Comparison of ENCODE assay signal across 8 mouse cellular contexts in the genomic region with DNA sequence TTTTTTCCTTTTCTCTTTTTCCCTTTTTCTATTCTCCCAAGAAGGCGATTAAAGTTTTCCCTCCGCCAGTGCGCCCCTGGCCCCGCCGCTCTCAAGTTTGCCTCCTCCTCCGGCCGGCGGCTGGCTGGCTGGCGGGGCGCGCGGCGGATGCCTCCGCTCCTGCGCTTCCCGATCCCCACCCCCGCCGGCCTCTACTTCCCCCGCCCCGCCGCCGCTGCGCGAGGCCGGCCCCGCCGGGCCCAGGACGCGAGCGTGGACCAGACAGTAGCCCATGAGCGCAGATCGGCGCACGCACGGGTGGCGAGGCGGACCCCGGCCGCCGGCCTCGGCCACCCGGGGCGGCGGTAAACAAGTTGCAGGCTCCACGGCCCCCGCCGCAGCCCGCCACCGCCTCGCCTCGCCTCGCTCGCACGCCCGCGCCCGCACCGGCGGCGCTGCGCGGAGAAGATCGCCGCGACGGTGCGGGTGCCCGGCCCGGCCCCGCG. TPM values are rescaled to one million over a fixed set of nuclear protein-coding genes. Genes with fewer than 3 reads are reported as not detected.
DNase-seq lines count a peak whose midpoint lies in the region; ATAC-seq and TF ChIP-seq lines count a peak whose summit lies in the region.

No protein-coding gene starts in this region.

- H3K4me3 ChIP-seq in embryonic facial prominence, embryonic 14.5 days (ENCODE audit: low read depth, low read length), result peak overlapping the region; percentile 88
- peak overlapping the region; percentile 97 for H3K4me3 ChIP-seq in heart, embryonic 12.5 days
- peak overlapping the region; percentile 97 for H3K4me3 ChIP-seq in kidney, postnatal 0 days (replicated peaks; ENCODE audit: low read depth, low read length)
- peak overlapping the region; percentile 73 for H3K4me3 ChIP-seq in liver, embryonic 16.5 days (ENCODE audit: low read depth, low read length)
- peak overlapping the region; percentile 85 for H3K4me3 ChIP-seq in neural tube, embryonic 14.5 days (ENCODE audit: low read depth, low read length)

- peak; percentile 78 for DNase-seq in 3134 (ENCODE audit: extremely low read depth, insufficient read length, low spot score)
- peak; percentile 83 for DNase-seq in adrenal gland, postnatal 25 days
- peak; percentile 75 for DNase-seq in embryonic facial prominence, embryonic 14.5 days (ENCODE audit: low spot score)
- peak; percentile 76 for DNase-seq in kidney, postnatal 0 days (ENCODE audit: low spot score)
- peak; percentile 46 to 55 for DNase-seq in thymus, adult 18-20 months

- no peaks in the 10 kb centered on the region for H3K9me3 ChIP-seq in embryonic facial prominence, embryonic 14.5 days (ENCODE audit: control insufficient read depth, low read length)
- H3K9me3 ChIP-seq in heart, embryonic 12.5 days (replicated peaks), result no peaks in the 10 kb centered on the region
- H3K9me3 ChIP-seq in kidney, postnatal 0 days (replicated peaks; ENCODE audit: low read length), result no peaks in the 10 kb centered on the region
- H3K9me3 ChIP-seq in liver, embryonic 16.5 days (replicated peaks; ENCODE audit: control insufficient read depth, low read length), result no peaks in the 10 kb centered on the region
- no peaks in the 10 kb centered on the region for H3K9me3 ChIP-seq in neural tube, embryonic 14.5 days (ENCODE audit: control insufficient read depth, low read length)

- H3K4me1 ChIP-seq in embryonic facial prominence, embryonic 14.5 days (ENCODE audit: control insufficient read depth, insufficient read depth, low read length), result peaks cover 9% of the 10 kb centered on the region; the same call in 1 of the 2 replicates
- H3K4me1 ChIP-seq in heart, embryonic 12.5 days (replicated peaks), result peaks cover 15% of the 10 kb centered on the region
- no peaks in the 10 kb centered on the region for H3K4me1 ChIP-seq in kidney, postnatal 0 days (replicated peaks; ENCODE audit: insufficient read depth, low read length)
- peaks cover 2% of the 10 kb centered on the region; the same call in 1 of the 2 replicates for H3K4me1 ChIP-seq in liver, embryonic 16.5 days (ENCODE audit: control insufficient read depth, low read depth, low read length)
- peaks cover 5% of the 10 kb centered on the region; the same call in 1 of the 2 replicates for H3K4me1 ChIP-seq in neural tube, embryonic 14.5 days (ENCODE audit: control insufficient read depth, insufficient read depth, low read length)

- no peak for TF ChIP-seq CTCF in kidney, postnatal 0 days (IDR thresholded peaks at IDR 0.05; ENCODE audit: low read depth)

- H3K4me2 ChIP-seq in embryonic facial prominence, embryonic 14.5 days (ENCODE audit: low read depth, low read length), result peak overlapping the region; percentile 67
- H3K4me2 ChIP-seq in heart, embryonic 12.5 days, result peak overlapping the region; percentile 84
- peak overlapping the region; percentile 92 for H3K4me2 ChIP-seq in kidney, postnatal 0 days (ENCODE audit: low read length)
- H3K4me2 ChIP-seq in liver, embryonic 16.5 days (ENCODE audit: low read depth, low read length), result peak overlapping the region; percentile 74
- peak overlapping the region; percentile 98 for H3K4me2 ChIP-seq in neural tube, embryonic 14.5 days (ENCODE audit: low read depth, low read length)

- H3K36me3 ChIP-seq in embryonic facial prominence, embryonic 14.5 days (ENCODE audit: control insufficient read depth, insufficient read depth, low read length), result 0 out of 2 replicates have a peak, but pooled peaks cover under 1% of the 10 kb centered on the region
- no peaks in the 10 kb centered on the region for H3K36me3 ChIP-seq in heart, embryonic 12.5 days
- H3K36me3 ChIP-seq in kidney, postnatal 0 days (ENCODE audit: insufficient read depth, low read length), result no peaks in the 10 kb centered on the region
- H3K36me3 ChIP-seq in liver, embryonic 16.5 days (ENCODE audit: control insufficient read depth, insufficient read depth), result no peaks in the 10 kb centered on the region
- no peaks in the 10 kb centered on the region for H3K36me3 ChIP-seq in neural tube, embryonic 14.5 days (ENCODE audit: control insufficient read depth, insufficient read depth, low read length)

- ATAC-seq in embryonic facial prominence, embryonic 14.5 days (ENCODE audit: low read depth), result peak; percentile 49
- ATAC-seq in heart, embryonic 12.5 days (ENCODE audit: insufficient number of reproducible peaks, low FRiP score), result peak; percentile 56; the same call in 1 of the 2 replicates
- ATAC-seq in kidney, postnatal 0 days (replicated peaks; ENCODE audit: low FRiP score, low read depth), result peak; percentile 50
- ATAC-seq in liver, embryonic 16.5 days (ENCODE audit: low read depth), result peak; percentile 60
- peak; percentile 32 for ATAC-seq in neural tube, embryonic 14.5 days (ENCODE audit: low read depth)

- peak overlapping the region; percentile 96 for H3K27ac ChIP-seq in embryonic facial prominence, embryonic 14.5 days (replicated peaks; ENCODE audit: low read depth, low read length)
- peak overlapping the region; percentile 92 for H3K27ac ChIP-seq in heart, embryonic 12.5 days (ENCODE audit: poor library complexity, severe bottlenecking)
- H3K27ac ChIP-seq in kidney, postnatal 0 days, result peak overlapping the region; percentile 97
- H3K27ac ChIP-seq in liver, embryonic 16.5 days (ENCODE audit: low read length), result peak overlapping the region; percentile 71
- peak overlapping the region; percentile 91 for H3K27ac ChIP-seq in neural tube, embryonic 14.5 days (ENCODE audit: low read depth, low read length)

- under 1% methylated on average over 57 of the region's 71 CpGs for WGBS in embryonic facial prominence, embryonic 14.5 days
- WGBS in heart, embryonic 12.5 days, result under 1% methylated on average over 71 of the region's 71 CpGs
- under 1% methylated on average over 67 of the region's 71 CpGs for WGBS in kidney, postnatal 0 days
- WGBS in liver, embryonic 16.5 days (ENCODE audit: insufficient replicate concordance), result under 1% methylated on average over 53 of the region's 71 CpGs
- WGBS in neural tube, embryonic 14.5 days, result 0% methylated on average over 61 of the region's 71 CpGs

- H3K9ac ChIP-seq in embryonic facial prominence, embryonic 14.5 days (ENCODE audit: low read depth, low read length), result peak overlapping the region; percentile 96
- peak overlapping the region; percentile 94 for H3K9ac ChIP-seq in heart, embryonic 12.5 days
- peak overlapping the region; percentile 96 for H3K9ac ChIP-seq in kidney, postnatal 0 days (ENCODE audit: low read depth, low read length)
- peak overlapping the region; percentile 65 for H3K9ac ChIP-seq in liver, embryonic 16.5 days (ENCODE audit: low read depth, low read length)
- H3K9ac ChIP-seq in neural tube, embryonic 14.5 days (replicated peaks; ENCODE audit: low read depth, low read length), result peak overlapping the region; percentile 80

- H3K27me3 ChIP-seq in embryonic facial prominence, embryonic 14.5 days (replicated peaks; ENCODE audit: control insufficient read depth, insufficient read depth, low read length), result no peaks in the 10 kb centered on the region
- H3K27me3 ChIP-seq in heart, embryonic 12.5 days (replicated peaks), result no peaks in the 10 kb centered on the region
- H3K27me3 ChIP-seq in kidney, postnatal 0 days (ENCODE audit: insufficient read depth, low read length), result no peaks in the 10 kb centered on the region
- peaks cover 34% of the 10 kb centered on the region for H3K27me3 ChIP-seq in liver, embryonic 16.5 days (ENCODE audit: control insufficient read depth, insufficient read depth, low read depth, low read length)
- no peaks in the 10 kb centered on the region; the same call in 1 of the 2 replicates for H3K27me3 ChIP-seq in neural tube, embryonic 14.5 days (ENCODE audit: control insufficient read depth, insufficient read depth, low read length)

RNA-seq across cellular contexts. Expression of a gene that starts 1.8 kb away (rescaled TPM):
- total RNA-seq in adrenal gland, postnatal 25 days (2021), result 20.4 and 24.4 TPM in 2 replicates
- 13.6 and 17.1 TPM in 2 replicates for polyA plus RNA-seq in embryonic facial prominence, embryonic 14.5 days (2014; fragmentation: Nextera tagmentation; extraction: Ambion mirVana)
- 12.2 and 12.9 TPM in 2 replicates for polyA plus RNA-seq in heart, embryonic 12.5 days (2016; fragmentation: Nextera tagmentation; extraction: Ambion mirVana)
- 9.3 and 9.5 TPM in 2 replicates for polyA plus RNA-seq in kidney, postnatal 0 days (2015; fragmentation: Nextera tagmentation; extraction: Ambion mirVana)
- 1.4 and 1.6 TPM in 2 replicates for polyA plus RNA-seq in liver, embryonic 16.5 days (2015; fragmentation: Nextera tagmentation; extraction: Ambion mirVana)
- 23.7 and 26.0 TPM in 2 replicates for polyA plus RNA-seq in neural tube, embryonic 14.5 days (2014; fragmentation: Nextera tagmentation; extraction: Ambion mirVana)

Comparison
In these comparisons a context has a peak if more than half of its experiments do, and no peak if none do; other contexts are left out.
1. Peak in every context shown above with its lines: DNase-seq, ATAC-seq, H3K4me3 ChIP-seq and H3K27ac ChIP-seq.